Mouse (Mus musculus): ENCODE data around the gene B3gat2. TPM values are rescaled to one million over a fixed set of nuclear protein-coding genes. Genes with fewer than 3 reads are reported as not detected.

The B3gat2 gene
- not detected for total RNA-seq (2022)

- DNase-seq (ENCODE audit: low spot score in 2 of 2): no peak
Observed at GRCm38 (mm10) chr1:23761502-23762135, at the start of gene B3gat2. B3gat2 (plus strand) TSS chr1:23761753.

- DNase-seq (ENCODE audit: low spot score in 2 of 2): no peak
Observed at GRCm38 (mm10) chr1:23720326-23720725, 41.2 kb upstream of the B3gat2 start.

- no peak for DNase-seq (ENCODE audit: low spot score in 2 of 2)
Observed at GRCm38 (mm10) chr1:23721036-23721435, 40.5 kb upstream of the B3gat2 start.

- no peak for DNase-seq (ENCODE audit: low spot score in 2 of 2)
Observed at GRCm38 (mm10) chr1:23722469-23723372, 38.8 kb upstream of the B3gat2 start.

GRCm38 (mm10) chr1:23731324-23731723, 30.2 kb upstream of the B3gat2 start:
- no peak for DNase-seq (ENCODE audit: low spot score in 2 of 2)

- no peak for DNase-seq (ENCODE audit: low spot score in 2 of 2)
Observed at GRCm38 (mm10) chr1:23750864-23751532, 10.6 kb upstream of the B3gat2 start.

- DNase-seq (ENCODE audit: low spot score in 2 of 2): no peak
Observed at GRCm38 (mm10) chr1:23753091-23753490, 8.5 kb upstream of the B3gat2 start.

GRCm38 (mm10) chr1:23753591-23753990, 8.0 kb upstream of the B3gat2 start:
- DNase-seq (ENCODE audit: low spot score in 2 of 2): no peak

GRCm38 (mm10) chr1:23754340-23754739, 7.2 kb upstream of the B3gat2 start:
- DNase-seq (ENCODE audit: low spot score in 2 of 2): no peak

GRCm38 (mm10) chr1:23754967-23755366, 6.6 kb upstream of the B3gat2 start:
- no peak for DNase-seq (ENCODE audit: low spot score in 2 of 2)

- DNase-seq (ENCODE audit: low spot score in 2 of 2): no peak
Observed at GRCm38 (mm10) chr1:23762136-23762687, 659 bp downstream of the B3gat2 start.

- peak; percentile 39 to 66 for DNase-seq (ENCODE audit: low spot score in 2 of 2)
Observed at GRCm38 (mm10) chr1:23762782-23763630, 1.5 kb downstream of the B3gat2 start.

- no peak for DNase-seq (ENCODE audit: low spot score in 2 of 2)
Observed at GRCm38 (mm10) chr1:23763726-23764125, 2.2 kb downstream of the B3gat2 start.

GRCm38 (mm10) chr1:23764710-23765109, 3.2 kb downstream of the B3gat2 start:
- no peak for DNase-seq (ENCODE audit: low spot score in 2 of 2)

GRCm38 (mm10) chr1:23773039-23773438, 11.5 kb downstream of the B3gat2 start:
- DNase-seq (ENCODE audit: low spot score in 2 of 2): no peak

GRCm38 (mm10) chr1:23792737-23793533, 31.4 kb downstream of the B3gat2 start:
- peak; percentile 4 to 10 for DNase-seq (ENCODE audit: low spot score in 2 of 2)

GRCm38 (mm10) chr1:23798306-23798705, 36.8 kb downstream of the B3gat2 start:
- no peak for DNase-seq (ENCODE audit: low spot score in 2 of 2)

- DNase-seq (ENCODE audit: low spot score in 2 of 2): no peak
Observed at GRCm38 (mm10) chr1:23821615-23822014, 60.1 kb downstream of the B3gat2 start.

- no peak for DNase-seq (ENCODE audit: low spot score in 2 of 2)
Observed at GRCm38 (mm10) chr1:23826887-23827758, 65.6 kb downstream of the B3gat2 start.
